Mouse (Mus musculus): Measurements from ENCODE around the gene Acbd4. TPM values are rescaled to one million over a fixed set of nuclear protein-coding genes. Genes with fewer than 3 reads are reported as not detected.

The Acbd4 gene
- polyA plus RNA-seq, 1 experiment from 2014 or later: 54.4 TPM

- Histone ChIP-seq H3K4me2 (ENCODE audit: low read depth, low read length) (no peak overlapping the region), H3K4me3 (ENCODE audit: low read depth, low read length) (no peak overlapping the region), H3K9me3 (replicated peaks; ENCODE audit: control insufficient read depth, low read length) (no peaks in the 10 kb centered on the region), H3K9ac (ENCODE audit: low read depth, low read length) (no peak overlapping the region), H3K27me3 (ENCODE audit: control insufficient read depth, insufficient read depth, low read depth, low read length) (no peaks in the 10 kb centered on the region), H3K4me1 (ENCODE audit: control insufficient read depth, low read depth, low read length) (peaks cover 25% of the 10 kb centered on the region), H3K27ac (ENCODE audit: low read length) (peak overlapping the region; percentile 47), H3K36me3 (ENCODE audit: control insufficient read depth, insufficient read depth) (no peaks in the 10 kb centered on the region; the same call in 1 of the 2 replicates)
- peak; percentile 20; the same call in 1 of the 2 replicates for ATAC-seq (ENCODE audit: low read depth)
- WGBS (ENCODE audit: insufficient replicate concordance): 39% methylated on average over 11 of the region's 11 CpGs
Measured at GRCm38 (mm10) chr11:103141101-103141943, 39.8 kb downstream of the Acbd4 start.

- 67% methylated on average over 1 of the region's 1 CpGs for WGBS (ENCODE audit: insufficient replicate concordance)
- Histone ChIP-seq H3K27ac (ENCODE audit: low read length) (peak overlapping the region; percentile 47), H3K4me2 (ENCODE audit: low read depth, low read length) (no peak overlapping the region), H3K36me3 (ENCODE audit: control insufficient read depth, insufficient read depth) (no peaks in the 10 kb centered on the region; the same call in 1 of the 2 replicates), H3K9ac (ENCODE audit: low read depth, low read length) (no peak overlapping the region), H3K9me3 (replicated peaks; ENCODE audit: control insufficient read depth, low read length) (no peaks in the 10 kb centered on the region), H3K4me3 (ENCODE audit: low read depth, low read length) (no peak overlapping the region), H3K27me3 (ENCODE audit: control insufficient read depth, insufficient read depth, low read depth, low read length) (no peaks in the 10 kb centered on the region), H3K4me1 (ENCODE audit: control insufficient read depth, low read depth, low read length) (peaks cover 23% of the 10 kb centered on the region)
- peak; percentile 16; the same call in 1 of the 2 replicates for ATAC-seq (ENCODE audit: low read depth)
Measured at GRCm38 (mm10) chr11:103141944-103142255, 40.4 kb downstream of the Acbd4 start.

- Histone ChIP-seq H3K27me3 (ENCODE audit: control insufficient read depth, insufficient read depth, low read depth, low read length) (no peaks in the 10 kb centered on the region), H3K4me3 (ENCODE audit: low read depth, low read length) (no peak overlapping the region), H3K9ac (ENCODE audit: low read depth, low read length) (no peak overlapping the region), H3K36me3 (ENCODE audit: control insufficient read depth, insufficient read depth) (no peaks in the 10 kb centered on the region; the same call in 1 of the 2 replicates), H3K9me3 (replicated peaks; ENCODE audit: control insufficient read depth, low read length) (no peaks in the 10 kb centered on the region), H3K4me2 (ENCODE audit: low read depth, low read length) (no peak overlapping the region), H3K27ac (ENCODE audit: low read length) (peak overlapping the region; percentile 22; the same call in 1 of the 2 replicates), H3K4me1 (ENCODE audit: control insufficient read depth, low read depth, low read length) (peaks cover 23% of the 10 kb centered on the region)
- WGBS (ENCODE audit: insufficient replicate concordance): 22% methylated on average over 8 of the region's 8 CpGs
- ATAC-seq (ENCODE audit: low read depth): no peak
Measured at GRCm38 (mm10) chr11:103142441-103143182, 41.1 kb downstream of the Acbd4 start.

GRCm38 (mm10) chr11:103144309-103145285 lies 43.1 kb downstream of the Acbd4 start:
- Histone ChIP-seq H3K27ac (ENCODE audit: low read length) (no peak overlapping the region), H3K4me2 (ENCODE audit: low read depth, low read length) (no peak overlapping the region), H3K9me3 (replicated peaks; ENCODE audit: control insufficient read depth, low read length) (no peaks in the 10 kb centered on the region), H3K9ac (ENCODE audit: low read depth, low read length) (no peak overlapping the region), H3K27me3 (ENCODE audit: control insufficient read depth, insufficient read depth, low read depth, low read length) (no peaks in the 10 kb centered on the region), H3K4me3 (ENCODE audit: low read depth, low read length) (no peak overlapping the region), H3K4me1 (ENCODE audit: control insufficient read depth, low read depth, low read length) (peaks cover 23% of the 10 kb centered on the region), H3K36me3 (ENCODE audit: control insufficient read depth, insufficient read depth) (no peaks in the 10 kb centered on the region)
- ATAC-seq (ENCODE audit: low read depth): no peak
- WGBS (ENCODE audit: insufficient replicate concordance): 34% methylated on average over 12 of the region's 12 CpGs

GRCm38 (mm10) chr11:103146386-103146785 lies 44.9 kb downstream of the Acbd4 start:
- Histone ChIP-seq H3K9ac (ENCODE audit: low read depth, low read length) (no peak overlapping the region), H3K4me1 (ENCODE audit: control insufficient read depth, low read depth, low read length) (peaks cover 21% of the 10 kb centered on the region), H3K4me3 (ENCODE audit: low read depth, low read length) (no peak overlapping the region), H3K36me3 (ENCODE audit: control insufficient read depth, insufficient read depth) (no peaks in the 10 kb centered on the region), H3K27me3 (ENCODE audit: control insufficient read depth, insufficient read depth, low read depth, low read length) (no peaks in the 10 kb centered on the region), H3K9me3 (replicated peaks; ENCODE audit: control insufficient read depth, low read length) (no peaks in the 10 kb centered on the region), H3K27ac (ENCODE audit: low read length) (no peak overlapping the region), H3K4me2 (ENCODE audit: low read depth, low read length) (no peak overlapping the region)
- 58% methylated on average over 4 of the region's 4 CpGs for WGBS (ENCODE audit: insufficient replicate concordance)
- ATAC-seq (ENCODE audit: low read depth): no peak

- WGBS (ENCODE audit: insufficient replicate concordance): 58% methylated on average over 4 of the region's 4 CpGs
- H3K9ac ChIP-seq (ENCODE audit: low read depth, low read length): no peak overlapping the region
- H3K4me2 ChIP-seq (ENCODE audit: low read depth, low read length): no peak overlapping the region
- H3K36me3 ChIP-seq (ENCODE audit: control insufficient read depth, insufficient read depth): no peaks in the 10 kb centered on the region
- H3K4me3 ChIP-seq (ENCODE audit: low read depth, low read length): no peak overlapping the region
- peak overlapping the region; percentile 46; the same call in 1 of the 2 replicates for H3K27ac ChIP-seq (ENCODE audit: low read length)
- H3K4me1 ChIP-seq (ENCODE audit: control insufficient read depth, low read depth, low read length): peaks cover 11% of the 10 kb centered on the region
- no peaks in the 10 kb centered on the region for H3K9me3 ChIP-seq (replicated peaks; ENCODE audit: control insufficient read depth, low read length)
- no peaks in the 10 kb centered on the region for H3K27me3 ChIP-seq (ENCODE audit: control insufficient read depth, insufficient read depth, low read depth, low read length)
- ATAC-seq (ENCODE audit: low read depth): no peak
Measured at GRCm38 (mm10) chr11:103147766-103148165, 46.3 kb downstream of the Acbd4 start.

GRCm38 (mm10) chr11:103149771-103150170 lies 48.3 kb downstream of the Acbd4 start:
- no peaks in the 10 kb centered on the region for H3K9me3 ChIP-seq (replicated peaks; ENCODE audit: control insufficient read depth, low read length)
- no peak overlapping the region for H3K27ac ChIP-seq (ENCODE audit: low read length)
- H3K4me2 ChIP-seq (ENCODE audit: low read depth, low read length): no peak overlapping the region
- no peak for ATAC-seq (ENCODE audit: low read depth)
- H3K36me3 ChIP-seq (ENCODE audit: control insufficient read depth, insufficient read depth): no peaks in the 10 kb centered on the region
- H3K4me1 ChIP-seq (ENCODE audit: control insufficient read depth, low read depth, low read length): peaks cover 2% of the 10 kb centered on the region
- no peak overlapping the region for H3K4me3 ChIP-seq (ENCODE audit: low read depth, low read length)
- H3K9ac ChIP-seq (ENCODE audit: low read depth, low read length): no peak overlapping the region
- WGBS (ENCODE audit: insufficient replicate concordance): 84% methylated on average over 4 of the region's 4 CpGs
- no peaks in the 10 kb centered on the region for H3K27me3 ChIP-seq (ENCODE audit: control insufficient read depth, insufficient read depth, low read depth, low read length)

- peaks cover 9% of the 10 kb centered on the region for H3K4me1 ChIP-seq (ENCODE audit: control insufficient read depth, low read depth, low read length)
- WGBS (ENCODE audit: insufficient replicate concordance): 2% methylated on average over 25 of the region's 25 CpGs
- H3K4me2 ChIP-seq (ENCODE audit: low read depth, low read length): peak overlapping the region; percentile 74
- no peaks in the 10 kb centered on the region for H3K9me3 ChIP-seq (replicated peaks; ENCODE audit: control insufficient read depth, low read length)
- peak overlapping the region; percentile 37 for H3K9ac ChIP-seq (ENCODE audit: low read depth, low read length)
- peak overlapping the region; percentile 45 for H3K4me3 ChIP-seq (ENCODE audit: low read depth, low read length)
- H3K27ac ChIP-seq (ENCODE audit: low read length): 0 out of 2 replicates have a peak overlapping the region, but pooled peaks have one; percentile 15
- ATAC-seq (ENCODE audit: low read depth): peak; percentile 93
- H3K27me3 ChIP-seq (ENCODE audit: control insufficient read depth, insufficient read depth, low read depth, low read length): no peaks in the 10 kb centered on the region
- H3K36me3 ChIP-seq (ENCODE audit: control insufficient read depth, insufficient read depth): no peaks in the 10 kb centered on the region
Measured at GRCm38 (mm10) chr11:103158621-103159478, 57.4 kb downstream of the Acbd4 start.

Measured in liver, embryonic 16.5 days (tissue).